Mouse (Mus musculus) cerebellum, adult 8-10 months (tissue): ENCODE results near the gene Naa35.
A peak's percentile ranks its signal among the peaks of the same experiment; 100 is the strongest.

Experiments used
- DNase-seq: peaks from one replicate; pipeline ENCODE4 v3.0.0; 2022

Gene Naa35

DNA sequence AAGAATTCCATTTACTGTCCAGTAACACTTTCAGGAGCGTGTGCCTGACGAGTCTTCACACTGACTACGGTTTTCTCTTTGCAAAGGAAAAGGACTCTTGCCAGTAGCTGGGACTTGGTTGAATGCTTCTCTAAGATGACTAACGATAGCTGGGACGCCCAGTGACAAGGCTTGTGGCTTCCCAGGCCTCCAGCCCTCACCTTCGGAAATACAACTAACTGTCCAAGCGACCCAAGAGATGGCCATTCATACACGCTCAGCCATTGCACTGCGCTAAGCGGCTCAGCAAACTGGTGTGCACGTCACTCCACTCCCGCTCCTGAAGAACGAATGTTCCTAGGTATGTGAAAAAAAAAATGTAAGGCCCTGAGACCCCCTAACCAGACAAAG, 89.7 kb downstream of the Naa35 start:
- DNase-seq: no peak

DNA sequence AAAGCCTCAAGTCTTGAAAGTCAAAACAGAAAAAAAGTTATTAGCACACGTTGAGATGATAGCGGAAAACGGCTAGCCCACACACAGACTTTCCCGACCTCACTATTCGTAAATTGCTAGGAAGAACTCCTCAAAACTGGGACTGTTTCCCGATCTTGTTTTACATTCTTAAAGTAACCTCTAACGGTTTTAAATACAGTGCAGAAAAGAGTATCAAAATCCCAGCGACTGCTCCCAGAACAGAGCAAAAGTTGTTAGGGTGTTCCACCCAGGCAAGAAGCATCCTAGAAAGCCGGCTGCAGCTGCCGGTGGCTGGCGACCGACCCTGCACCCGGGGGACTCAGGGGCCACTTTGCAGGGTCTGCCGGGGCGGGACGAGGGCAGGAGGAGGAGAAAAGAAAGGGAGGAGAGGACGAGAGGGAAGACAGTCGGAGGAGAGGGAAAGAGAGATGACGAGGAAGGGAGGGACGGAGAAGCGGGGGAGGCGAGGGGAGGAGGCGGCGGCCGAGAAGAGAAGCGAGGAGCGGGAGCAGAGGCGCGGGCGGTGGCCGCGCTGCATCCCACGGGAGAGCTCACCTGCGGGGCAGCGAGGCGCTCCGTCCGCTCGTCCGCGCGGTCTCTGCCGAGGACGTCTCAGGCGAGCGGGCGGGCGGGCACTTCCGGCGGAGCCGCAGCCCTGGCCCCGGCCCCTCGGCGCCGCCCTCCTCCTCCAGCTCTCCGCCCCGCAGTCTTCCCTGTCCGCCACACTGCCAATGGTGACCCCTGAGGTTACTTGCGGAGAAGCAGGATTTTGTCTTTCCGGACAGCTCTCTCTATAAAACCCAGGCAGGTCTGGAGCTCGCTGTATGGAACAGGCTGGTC, 90.3 kb downstream of the Naa35 start, which contains the start of gene Golm1:
Gene Golm1, minus strand, starts transcription at position 661 of the 861 bp plus-strand sequence.
- peak; percentile 59 for DNase-seq

DNA sequence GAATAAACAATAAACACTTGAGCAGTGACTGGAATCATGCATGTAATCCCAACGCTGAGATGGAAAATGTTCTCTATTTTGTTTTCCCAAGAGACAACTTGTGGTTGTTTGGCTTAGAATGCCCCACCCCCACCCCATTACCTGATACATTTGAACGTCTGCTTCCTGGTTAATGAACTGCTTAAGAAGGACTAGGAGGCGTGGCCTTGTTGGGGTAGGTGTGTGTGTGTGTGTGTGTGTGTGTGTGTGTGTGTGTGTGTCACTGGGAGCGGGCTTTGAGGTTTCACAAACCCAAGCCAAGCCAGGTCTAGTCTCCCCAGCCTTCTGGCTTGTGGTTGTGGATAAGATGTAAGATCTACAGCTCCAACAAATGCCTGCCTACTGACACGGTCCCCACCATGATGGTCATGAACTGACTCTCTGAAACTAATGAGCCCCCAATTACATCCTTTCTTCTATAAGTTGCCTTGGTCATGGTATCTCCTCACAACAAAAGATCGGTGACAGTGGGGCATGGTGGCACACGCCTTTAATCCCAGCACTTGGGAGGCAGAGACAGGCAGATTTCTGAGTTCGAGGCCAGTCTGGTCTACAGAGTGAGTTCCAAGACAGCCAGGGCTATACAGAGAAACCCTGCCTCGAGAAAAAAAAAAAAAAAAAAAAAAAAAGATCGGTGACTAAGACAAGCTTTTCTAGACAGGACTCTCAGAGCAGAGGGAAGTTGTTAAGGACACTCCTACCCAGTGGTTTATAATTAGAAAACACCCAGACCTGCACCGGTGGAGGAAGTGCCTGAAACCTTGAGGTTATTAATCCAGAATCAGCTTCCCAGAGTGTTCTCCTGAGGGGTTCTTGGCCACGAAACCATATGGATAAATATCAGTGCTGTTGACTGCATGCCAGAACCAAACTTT, 91.5 kb downstream of the Naa35 start:
- no peak for DNase-seq

DNA sequence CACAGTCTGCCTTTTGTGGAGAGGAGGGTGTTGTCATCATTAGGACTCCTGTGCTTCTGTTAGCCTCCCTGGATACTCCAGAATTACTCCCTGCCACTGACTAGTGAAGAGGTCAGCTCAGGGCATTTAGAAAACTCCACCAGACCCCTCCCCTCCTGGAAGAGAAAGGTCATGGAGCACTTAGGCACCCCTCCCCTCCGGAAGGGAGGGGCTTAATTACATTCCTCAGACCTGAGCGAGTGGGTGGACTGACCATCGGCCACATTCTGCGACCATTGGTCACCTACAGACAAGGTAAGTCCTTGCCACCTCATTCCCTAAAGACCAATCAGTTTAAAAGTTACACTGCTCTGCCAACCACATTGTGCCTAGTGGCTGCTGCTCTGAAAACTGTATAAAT, 94.2 kb downstream of the Naa35 start:
- DNase-seq: no peak

DNA sequence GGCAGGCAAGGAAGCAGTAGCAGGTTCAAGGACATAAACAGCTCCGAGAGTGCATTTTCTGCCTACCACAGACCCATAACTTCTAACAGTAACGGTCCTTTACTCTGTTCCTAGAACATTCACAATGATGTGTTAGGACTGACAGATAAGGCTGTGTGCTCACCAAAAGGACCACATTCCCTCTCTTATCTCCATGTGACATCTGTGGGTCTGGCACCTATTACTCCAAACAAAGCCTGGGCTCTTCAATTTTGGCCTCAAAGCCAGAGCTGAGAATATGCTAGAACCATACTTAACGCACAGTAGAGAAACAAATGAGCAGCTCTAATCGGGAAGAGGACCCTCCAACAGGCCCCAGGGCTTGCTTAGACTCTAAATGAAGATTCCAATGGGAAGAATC, 94.8 kb downstream of the Naa35 start:
- DNase-seq: no peak

DNA sequence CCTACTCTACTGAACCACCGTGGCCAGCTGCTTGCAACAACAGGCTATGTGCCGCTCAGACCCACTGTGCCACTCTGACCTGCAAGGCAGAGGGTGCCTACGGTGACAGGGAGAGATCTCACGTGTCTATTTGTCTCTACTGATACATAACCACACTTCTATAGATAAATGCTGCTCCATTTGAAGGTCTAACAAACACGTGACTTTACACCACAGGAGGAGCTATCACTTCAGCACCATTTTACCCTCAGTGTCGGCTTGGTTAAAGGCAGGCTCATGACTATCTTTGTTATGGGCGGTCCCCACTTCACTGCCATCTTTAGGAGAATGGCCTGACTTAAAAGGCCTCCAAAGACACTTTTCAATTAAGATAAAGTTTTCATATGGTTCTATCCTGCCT, 97.6 kb downstream of the Naa35 start:
- no peak for DNase-seq

DNA sequence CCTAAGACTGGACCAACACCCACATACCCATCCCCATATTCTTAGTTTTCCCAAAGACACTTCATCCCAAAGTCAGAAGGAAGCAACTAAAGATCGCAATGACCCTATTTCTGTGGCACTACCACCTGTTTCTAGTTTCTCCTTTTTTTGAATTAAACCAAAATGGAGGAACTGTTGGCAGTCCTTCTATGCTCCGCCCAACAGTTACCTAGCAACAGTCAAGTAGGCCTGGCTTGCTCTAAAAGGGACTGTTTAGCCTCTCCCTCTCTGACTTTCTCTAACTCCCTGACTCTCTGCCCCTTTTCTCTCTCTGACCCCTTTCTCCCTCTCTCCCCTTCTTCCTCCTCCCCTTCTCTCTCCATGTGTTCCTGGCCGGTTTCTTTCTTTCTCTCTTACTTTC, 100.2 kb downstream of the Naa35 start:
- DNase-seq: no peak
